Mouse (Mus musculus) frontal cortex, postnatal 10 days (tissue): Measurements from ENCODE around the gene Il18.
"Not testable (repeated sequence)": the region's sequence is repeated elsewhere in the genome, so short reads cannot be mapped to it uniquely, and the experiment has no call there.

Experiments
- DNase-seq, 2 experiments: peaks; one replicate each; pipeline ENCODE4 v3.0.0; 2022; ENCODE audit warnings: low spot score in 2 of 2, mixed read lengths in 1 of 2

Gene Il18

DNA sequence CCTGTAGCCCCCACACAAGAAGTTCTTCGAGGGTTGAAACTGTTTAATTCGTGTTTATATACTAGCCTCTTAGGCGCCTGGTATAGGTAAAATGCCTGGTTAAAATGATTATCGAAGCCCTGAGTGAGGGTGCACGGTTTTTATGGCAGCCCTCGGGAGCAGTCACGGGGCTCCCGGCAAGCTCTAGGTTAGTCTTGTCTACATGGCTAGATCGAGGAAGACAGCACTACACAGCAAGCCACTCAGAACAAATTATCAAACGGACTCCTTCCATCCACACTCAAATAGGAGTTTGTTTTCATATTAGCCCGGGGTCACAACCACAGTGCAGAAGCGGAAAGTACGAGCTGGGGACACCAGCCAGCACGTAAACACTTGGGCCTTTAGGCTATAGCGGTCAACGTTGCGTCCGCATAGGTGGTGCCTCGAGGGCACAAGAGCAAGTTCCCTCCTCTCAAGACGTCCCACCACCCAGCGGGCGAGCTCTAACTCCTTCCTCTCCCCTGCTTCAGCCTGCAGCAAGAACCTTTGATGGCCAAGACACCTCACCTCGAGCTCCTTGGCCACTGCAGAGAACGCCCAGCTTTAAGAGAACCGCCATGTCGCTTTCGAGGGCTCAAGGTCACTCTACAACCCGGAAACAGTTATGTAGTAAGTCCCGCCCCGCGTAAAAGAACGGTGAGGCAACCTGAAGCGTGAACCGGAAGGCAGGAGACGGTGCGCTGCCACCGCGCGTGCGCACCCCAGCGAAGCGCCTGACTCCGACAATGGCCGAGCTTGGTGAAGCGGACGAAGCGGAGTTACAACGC, 48.8 kb downstream of the Il18 start, which contains the start of the genes Sdhd and Timm8b:
TSS of gene Sdhd (minus strand) at position 624 of the 809 bp plus-strand sequence.
TSS of gene Timm8b (plus strand) at position 722 of the 809 bp plus-strand sequence.
- peak; percentile 93 for DNase-seq

- no peak for DNase-seq
These were observed 49.3 kb downstream of the Il18 start for GRCm38 (mm10) chr9:50603998-50604324.

DNA sequence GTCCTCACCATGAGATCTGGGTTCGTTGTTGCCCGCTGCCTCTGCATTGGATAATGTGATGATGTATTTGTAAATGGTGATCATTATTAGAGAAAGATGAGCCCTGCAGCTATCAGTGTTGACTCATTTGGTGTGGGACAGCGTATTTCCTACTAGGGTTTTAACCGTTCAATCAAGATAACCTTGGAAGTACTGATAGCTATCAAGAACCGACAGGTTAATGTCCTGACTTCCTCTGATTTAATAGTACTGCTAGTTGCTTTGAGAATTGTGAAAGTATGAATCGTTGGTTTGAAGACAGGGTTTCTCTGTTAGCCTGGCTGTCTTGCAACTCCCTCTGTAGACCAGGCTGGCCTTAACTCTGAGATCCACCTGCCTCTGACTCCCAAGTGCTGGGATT, 49.7 kb downstream of the Il18 start:
- DNase-seq, result no peak

DNA sequence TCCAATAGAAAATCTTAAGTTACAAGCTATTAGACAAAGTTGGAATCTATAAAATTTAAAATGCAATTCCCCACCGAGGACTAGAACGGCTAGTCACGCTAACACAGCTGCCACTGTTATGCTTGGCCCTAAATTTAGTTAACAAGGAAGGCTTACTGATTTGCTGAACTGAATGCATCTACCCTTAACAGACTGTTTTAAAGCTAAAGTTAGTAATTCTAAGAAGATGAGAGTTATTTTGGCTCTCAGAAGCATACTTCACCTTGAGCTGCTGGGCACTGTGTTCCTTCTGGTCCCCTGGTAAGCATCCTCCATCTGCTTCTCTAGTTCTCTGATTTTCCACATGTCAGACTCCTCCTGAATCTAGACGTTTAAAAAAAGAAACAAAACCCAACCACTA, 57.5 kb downstream of the Il18 start:
- DNase-seq, result no peak

DNA sequence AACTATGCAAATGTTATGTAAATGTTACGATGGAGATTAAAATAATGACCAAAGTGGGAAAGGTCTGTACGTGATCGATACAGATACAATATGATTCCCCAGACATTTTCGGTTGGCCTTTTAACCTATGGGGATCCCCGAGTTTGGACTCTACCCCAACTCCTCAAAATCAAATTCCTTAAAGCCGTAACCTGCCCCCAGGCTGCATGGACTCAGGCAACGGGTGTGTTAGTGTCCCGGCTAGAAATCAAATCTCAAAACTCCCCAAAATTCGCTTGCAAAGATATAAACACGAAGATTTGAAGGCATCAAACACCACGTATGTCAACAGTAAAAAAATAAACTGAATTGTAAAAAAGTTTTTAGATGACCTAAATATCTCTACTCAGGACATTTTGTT, 61.5 kb downstream of the Il18 start:
- no peak for DNase-seq

DNA sequence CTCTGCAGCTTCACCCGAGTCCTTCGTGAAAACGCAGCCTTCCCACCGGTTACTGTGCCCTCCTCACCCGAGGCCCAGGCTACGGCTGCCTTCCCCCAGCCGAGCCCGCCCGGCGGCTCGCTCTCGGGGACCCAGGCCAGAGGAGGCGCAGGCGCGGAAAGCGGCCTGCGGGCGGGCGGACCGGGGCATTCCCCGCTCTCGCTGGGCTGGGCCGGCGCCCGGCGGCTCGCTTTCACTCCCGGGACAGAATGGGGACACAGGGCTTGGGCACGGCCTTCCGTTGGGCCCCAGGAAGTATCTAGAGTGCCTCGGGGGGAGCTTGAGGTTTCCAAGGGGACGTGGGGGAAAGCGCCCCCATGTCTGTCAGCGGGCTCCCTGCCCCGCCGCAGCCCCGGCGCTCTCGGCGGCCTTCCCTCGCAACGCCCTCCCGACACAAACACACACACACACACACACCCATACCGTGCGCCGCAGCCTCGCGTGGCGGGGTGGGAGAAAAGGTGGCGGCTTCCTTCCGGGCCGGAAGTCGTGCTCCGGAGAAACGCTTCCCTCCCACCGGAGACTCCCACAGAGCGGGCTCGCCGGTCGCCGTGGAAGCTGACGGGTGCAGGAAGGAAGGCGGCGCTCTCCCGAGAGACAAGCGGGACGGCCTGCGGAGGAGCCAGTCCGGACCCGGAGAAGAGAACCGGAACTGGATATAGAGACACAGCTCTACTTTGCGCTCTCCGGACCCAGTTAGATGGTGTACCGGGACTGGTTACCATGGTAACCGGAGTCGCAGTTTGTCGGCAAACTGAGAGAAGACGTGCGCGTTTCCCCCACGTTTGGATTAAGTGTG, 62.4 kb downstream of the Il18 start, which contains the start of the genes Pih1d2 and Nkapd1:
TSS of gene Pih1d2 (plus strand) at position 556 of the 838 bp plus-strand sequence.
TSS of gene Nkapd1 (minus strand) at position 699 of the 838 bp plus-strand sequence.
- peak; percentile 83 to 88 for DNase-seq

DNA sequence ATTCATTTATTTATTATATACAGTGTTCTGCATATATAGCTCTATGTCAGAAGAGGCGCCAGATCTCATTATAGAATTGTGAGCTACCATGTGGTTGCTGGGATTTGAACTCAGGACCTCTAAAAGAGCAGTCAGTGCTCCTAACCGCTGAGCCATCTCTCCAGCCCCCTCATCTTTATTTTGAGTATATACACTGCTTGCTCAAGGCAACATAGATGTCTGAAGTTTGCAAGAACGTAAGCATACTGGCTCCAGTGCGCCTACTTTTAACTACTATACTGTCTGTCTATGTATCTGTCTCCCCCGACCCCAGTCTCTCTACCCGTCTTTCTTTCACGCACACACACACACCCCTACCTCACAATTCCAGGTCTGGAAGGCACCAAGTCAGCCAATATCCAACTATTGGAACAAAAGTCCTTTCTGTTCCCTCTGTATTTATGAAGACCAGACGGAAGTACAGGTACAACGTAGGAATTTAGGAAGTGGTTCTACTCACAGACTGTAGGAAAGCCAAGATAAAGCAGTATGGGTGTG, 63.2 kb downstream of the Il18 start:
- no peak for DNase-seq

DNA sequence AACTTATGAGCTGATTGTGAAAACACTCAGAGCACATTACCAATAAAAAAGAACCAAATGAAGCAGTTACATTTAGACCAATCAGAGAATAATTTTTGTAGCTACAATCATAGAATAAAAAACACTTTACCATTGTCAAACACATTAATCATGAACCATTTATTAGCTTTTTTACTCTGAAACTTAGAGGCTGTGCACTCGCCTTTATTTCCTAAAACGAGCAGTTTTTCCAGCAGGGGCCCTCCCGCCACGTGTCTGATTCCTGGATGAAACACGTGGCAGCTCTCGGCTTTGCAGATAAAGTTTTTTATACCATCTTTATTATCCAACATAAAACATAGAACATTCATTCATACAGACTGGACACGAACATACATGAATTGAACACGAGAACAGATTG, 76.3 kb downstream of the Il18 start:
- not testable (repeated sequence) for DNase-seq
